Mouse (Mus musculus): ENCODE measurements around the gene Taf6l.

Gene Taf6l

DNA sequence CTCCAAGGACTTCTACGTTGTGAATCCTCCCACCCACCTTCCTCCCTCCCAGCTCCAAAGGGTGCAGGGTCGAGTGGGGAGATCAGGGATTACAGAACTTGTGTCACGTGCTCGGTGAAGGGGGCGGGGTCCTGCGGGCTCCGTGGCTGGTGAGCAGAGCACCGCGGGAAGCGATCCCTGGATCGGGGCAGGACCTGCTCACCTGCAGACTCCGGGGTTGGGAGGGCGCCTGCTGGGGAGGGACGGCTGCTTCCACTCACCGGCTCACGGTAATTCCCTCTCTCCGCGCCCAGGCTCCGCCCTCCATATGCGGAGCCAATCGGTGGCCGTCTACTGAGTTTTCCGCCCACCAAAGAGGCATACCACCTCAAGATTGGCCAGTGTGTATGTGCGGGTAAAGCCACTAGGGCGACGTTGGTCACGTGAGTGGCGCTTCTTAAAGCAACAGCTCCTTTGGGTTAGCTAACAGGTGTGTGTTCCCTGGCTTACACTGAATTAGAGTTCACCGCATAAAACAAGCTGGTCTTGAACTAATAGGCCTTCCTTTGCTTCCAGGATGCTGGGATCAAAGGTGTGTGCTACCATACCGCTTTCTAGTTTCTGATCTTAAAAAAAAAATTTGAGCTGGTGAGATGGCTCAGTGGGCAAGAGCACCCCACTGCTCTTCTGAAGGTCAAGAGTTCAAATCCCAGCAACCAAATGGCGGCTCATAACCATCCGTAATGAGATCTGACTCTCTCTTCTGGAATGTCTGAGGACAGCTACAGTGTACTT is at the start of gene Taf6l:
Taf6l (minus strand) TSS at position 410 of the 774 bp plus-strand sequence.
- peak; percentile 99 for ATAC-seq (ENCODE audit: insufficient number of reproducible peaks, low FRiP score, low TSS enrichment)

DNA sequence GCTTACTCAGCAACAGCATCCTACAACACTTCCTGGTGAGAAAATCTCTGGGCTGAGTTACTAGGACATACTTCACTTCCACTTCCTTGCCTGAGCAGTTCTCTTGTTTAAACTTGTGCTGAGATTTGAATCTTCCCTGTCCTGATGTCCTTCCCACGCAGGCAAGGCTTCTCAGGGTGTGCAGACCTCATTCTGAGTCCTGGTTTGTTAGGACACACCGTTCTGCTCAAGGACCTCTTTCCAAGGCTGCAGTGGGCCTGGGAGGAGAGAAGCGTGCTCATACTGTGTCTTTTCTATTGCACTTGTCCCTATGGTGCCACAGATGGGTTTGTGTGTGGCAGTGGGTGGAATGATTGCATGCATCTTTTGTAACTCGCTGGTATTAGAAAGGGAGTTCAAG is 46.8 kb upstream of the Taf6l start:
- no peak for ATAC-seq (ENCODE audit: insufficient number of reproducible peaks, low FRiP score, low TSS enrichment)

DNA sequence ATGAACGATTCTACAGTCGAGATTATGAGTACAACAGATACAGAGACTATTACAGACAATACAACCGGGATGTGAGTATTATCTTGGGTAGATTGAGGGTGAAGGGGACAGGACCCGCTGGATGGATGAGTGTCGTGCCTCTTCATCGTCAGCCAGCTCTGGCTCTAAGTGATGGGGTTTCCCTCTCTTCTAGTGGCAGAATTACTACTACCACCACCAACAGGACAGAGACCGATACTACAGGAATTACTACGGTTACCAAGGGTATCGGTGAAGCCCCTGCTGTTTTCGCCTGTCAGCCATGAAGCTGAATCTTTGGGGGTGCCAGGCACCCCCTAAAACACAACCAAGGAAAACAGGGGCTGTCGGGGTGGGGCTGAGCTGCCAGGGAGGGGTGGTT is 45.0 kb upstream of the Taf6l start:
- ATAC-seq (ENCODE audit: insufficient number of reproducible peaks, low FRiP score, low TSS enrichment) = no peak

DNA sequence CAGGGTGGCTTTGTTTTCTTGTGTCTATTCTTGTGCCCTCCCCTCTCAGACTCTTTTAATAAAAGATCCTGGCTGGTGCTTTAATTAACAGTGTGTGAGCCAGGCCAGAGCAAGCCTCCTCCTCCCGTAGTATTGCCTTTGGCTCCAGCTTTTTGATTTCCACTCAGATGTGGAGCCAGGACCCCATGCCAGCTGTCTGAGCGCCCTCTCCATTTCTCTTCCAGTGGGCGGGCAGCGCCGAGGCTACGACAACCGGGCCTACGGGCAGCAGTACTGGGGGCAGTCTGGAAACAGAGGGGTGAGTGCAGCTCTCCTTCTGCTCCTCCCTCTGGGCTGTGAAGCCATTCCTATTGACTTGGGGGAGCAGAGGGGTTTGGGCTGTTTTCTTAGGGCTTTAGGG is 44.4 kb upstream of the Taf6l start:
- ATAC-seq (ENCODE audit: insufficient number of reproducible peaks, low FRiP score, low TSS enrichment) = no peak

DNA sequence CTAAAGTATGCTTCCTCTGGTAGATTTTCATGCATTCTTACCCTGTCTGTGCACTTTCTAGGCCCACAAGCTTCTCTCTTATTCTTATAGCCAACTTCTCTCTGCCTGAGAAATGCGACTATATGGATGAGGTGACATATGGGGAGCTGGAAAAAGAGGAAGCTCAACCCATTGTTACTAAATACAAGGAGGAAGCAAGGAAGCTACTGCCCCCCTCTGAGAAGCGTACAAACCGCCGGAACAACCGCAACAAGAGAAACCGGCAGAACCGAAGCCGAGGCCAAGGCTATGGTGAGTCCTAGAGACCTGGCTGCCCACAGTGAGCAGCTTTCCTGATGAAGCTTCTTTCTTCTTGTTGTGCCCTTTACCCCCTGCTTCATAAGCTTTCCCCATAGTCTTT is 43.4 kb upstream of the Taf6l start, which contains the start of gene AC129217.1:
AC129217.1 (plus strand) TSS at position 114 of the 400 bp plus-strand sequence.
- ATAC-seq (ENCODE audit: insufficient number of reproducible peaks, low FRiP score, low TSS enrichment) = no peak

DNA sequence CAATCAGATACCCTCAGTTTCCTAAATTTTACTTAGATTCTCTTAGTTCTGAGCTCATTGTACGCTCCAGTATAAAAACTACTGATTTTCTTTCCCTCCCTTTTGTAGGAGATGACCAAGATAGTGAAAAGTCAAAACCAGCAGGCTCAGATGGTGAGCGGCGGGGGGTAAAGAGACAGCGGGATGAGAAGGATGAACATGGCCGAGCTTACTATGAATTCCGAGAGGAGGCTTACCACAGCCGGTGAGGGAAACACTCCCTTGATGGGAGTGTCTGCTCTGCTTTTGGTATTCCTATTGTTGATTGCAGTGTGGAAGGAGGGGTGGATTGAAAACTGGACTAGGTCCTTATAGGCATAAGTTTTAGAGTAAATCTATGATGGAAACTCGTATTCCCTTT is 36.5 kb upstream of the Taf6l start:
- no peak for ATAC-seq (ENCODE audit: insufficient number of reproducible peaks, low FRiP score, low TSS enrichment)

DNA sequence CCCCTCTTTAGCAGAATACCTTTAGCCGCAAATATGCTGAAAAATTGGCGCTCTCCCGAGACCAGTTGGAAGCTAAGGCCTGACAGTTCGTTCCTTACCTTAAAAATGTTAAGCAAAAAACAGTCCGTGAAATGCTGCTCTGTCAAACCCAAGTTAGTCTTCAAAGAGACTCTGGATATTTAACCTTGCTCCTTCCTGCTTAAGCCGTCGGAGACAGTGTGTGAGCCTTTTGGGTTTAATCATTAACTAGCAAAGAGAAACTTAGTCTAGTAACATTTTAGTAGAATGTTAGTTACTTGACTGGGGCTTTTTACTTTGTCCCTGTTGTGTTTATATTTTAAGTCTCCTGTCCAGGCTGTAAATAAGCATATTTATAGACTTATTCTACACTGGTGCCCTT is 34.9 kb upstream of the Taf6l start:
- ATAC-seq (ENCODE audit: insufficient number of reproducible peaks, low FRiP score, low TSS enrichment) = no peak

DNA sequence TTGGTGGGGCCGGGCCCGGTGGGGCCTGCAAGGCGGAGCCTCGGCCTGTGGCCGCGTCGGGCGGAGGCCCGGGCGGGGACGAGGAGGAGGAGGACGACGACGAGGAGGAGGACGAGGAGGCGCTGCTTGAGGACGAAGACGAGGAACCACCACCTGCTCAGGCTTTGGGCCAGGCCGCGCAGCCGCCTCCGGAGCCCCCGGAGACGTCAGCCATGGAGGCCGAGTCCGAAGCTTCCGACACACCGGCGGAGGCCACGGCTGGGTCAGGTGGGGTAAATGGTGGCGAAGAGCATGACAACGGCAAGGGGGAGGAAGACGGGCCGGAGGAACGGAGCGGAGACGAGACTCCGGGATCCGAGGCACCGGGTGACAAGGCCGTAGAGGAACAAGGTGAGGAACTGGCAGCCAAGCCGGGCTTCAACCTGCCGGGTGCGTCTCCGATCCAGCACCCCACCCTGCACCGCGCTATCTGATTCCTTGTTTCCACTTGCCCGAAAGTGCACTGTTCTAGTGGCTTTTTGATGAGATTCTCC is 34.3 kb upstream of the Taf6l start:
- ATAC-seq (ENCODE audit: insufficient number of reproducible peaks, low FRiP score, low TSS enrichment) = peak; percentile 19; the same call in 1 of the 2 replicates

DNA sequence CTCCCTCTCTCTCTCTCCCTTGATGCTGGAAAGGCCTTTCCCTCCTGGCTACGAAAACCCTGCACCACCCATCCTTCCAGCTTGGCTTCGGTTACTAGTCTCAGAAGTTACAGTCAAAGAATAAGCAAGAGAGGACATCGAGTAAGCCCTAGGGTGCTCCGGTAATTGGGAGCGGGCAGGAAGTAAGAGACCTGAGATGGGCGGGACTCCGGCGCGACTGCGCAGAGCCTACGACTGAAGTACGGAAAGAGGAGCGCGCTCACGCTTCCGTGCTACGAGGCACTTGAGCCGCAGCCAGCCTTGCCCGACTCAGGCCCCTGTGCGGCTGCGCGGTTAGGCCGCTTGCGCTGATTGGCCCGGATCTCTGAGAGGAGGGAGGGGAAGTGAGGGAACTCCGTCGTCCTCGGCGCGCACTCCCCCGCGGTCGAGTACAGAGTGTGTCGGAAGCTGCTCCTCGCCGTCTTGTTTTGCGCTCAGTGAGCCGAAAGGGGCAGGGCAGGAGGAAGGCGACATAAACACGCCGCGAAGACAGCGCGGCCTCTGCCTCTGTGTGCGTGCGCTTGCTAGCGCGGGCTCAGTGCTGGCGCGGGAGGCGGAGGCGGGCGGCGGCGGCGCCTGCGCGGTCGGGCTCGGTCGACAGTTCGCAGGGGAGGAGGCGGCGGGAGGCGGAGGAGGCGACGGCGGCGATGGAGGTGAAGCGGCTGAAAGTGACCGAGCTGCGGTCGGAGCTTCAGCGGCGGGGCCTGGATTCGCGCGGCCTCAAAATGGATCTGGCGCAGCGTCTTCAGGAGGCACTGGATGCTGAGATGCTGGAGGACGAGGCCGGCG is 33.6 kb upstream of the Taf6l start, which contains the start of gene Hnrnpul2:
Hnrnpul2 (plus strand) TSS at position 415 of the 828 bp plus-strand sequence.
- peak; percentile 88 for ATAC-seq (ENCODE audit: insufficient number of reproducible peaks, low FRiP score, low TSS enrichment)

DNA sequence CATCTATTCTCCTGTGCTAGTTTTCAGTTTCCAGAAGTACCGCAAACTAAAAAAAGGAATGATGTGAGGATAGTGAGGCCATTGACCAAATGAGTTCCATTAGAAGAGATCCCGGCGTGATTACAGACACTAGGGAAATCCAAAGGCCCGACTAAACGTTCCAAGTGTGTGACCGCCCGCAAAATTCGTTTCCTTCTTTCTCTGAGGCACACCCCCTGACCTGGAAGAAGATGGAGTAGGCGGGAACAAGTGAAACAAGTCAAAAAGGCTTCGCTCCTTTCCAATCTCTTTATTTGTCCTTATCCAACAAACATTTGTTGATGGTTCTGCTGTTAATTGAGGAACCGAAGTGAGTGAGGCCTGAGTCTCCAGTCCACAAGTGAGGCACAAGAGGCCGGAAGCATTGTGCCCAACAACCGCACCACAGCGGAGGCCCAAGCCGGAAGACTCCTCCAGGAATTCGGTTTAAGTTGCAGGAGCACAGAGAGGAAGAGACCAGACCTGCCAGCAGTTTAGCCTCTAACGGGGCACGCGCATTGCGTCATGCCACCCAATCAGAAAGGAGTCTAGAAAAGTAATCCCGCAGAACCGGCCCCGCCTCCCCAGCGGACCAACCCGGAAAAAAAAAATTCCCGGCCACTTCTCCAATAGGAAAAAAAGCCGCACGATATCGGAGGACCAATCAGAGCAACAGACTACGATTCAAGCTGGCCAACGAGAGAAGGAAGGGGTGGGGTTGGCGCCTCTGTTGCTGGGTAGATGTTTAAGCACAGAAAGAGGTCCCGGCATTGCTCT is 32.8 kb upstream of the Taf6l start, which contains the start of gene Ttc9c:
Ttc9c (minus strand) TSS at position 533 of the 795 bp plus-strand sequence.
- ATAC-seq (ENCODE audit: insufficient number of reproducible peaks, low FRiP score, low TSS enrichment) = peak; percentile 86

DNA sequence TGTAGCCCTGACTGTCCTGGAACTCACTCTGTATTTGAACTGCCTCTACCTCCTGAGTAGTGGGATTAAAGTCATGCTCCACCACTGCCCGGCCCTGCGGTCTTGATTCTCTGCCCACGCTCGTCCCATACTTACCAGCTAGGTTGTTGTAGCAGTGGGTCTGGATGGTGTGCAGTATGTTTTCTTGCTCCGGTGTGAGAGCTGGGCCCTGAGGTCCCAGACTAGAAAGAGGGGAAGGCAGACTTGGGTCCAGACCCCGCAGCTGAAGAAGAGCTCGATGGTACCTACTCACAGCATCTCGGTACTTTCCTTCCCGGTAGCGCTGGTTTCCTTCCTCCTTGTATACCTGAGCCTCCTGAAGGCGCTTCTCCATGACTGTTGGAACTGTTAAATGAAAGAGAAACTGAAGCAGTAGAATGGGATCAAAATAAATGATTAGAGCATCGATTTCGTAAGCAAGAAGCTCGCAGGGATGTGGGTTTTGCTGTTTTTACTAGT is 32.1 kb upstream of the Taf6l start:
- no peak for ATAC-seq (ENCODE audit: insufficient number of reproducible peaks, low FRiP score, low TSS enrichment)

DNA sequence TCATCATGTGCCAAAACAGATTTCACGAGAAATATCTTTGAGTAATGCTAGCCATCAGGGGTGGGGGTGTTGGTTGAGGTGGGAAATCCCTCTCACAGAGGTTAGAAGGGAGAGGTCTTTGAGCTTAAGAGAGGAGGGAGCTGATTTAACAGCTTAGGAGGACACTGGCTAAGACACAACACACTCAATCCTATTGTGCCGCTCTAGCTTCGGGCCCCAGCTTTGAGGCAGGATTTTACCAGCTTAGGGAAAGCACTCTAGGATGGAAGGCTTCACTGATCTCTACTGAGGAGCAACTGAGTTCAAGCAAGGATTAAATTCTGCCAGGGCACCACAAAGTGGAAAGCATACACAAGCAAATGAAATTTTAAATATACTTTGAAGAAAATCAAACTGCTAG is 30.8 kb upstream of the Taf6l start:
- no peak for ATAC-seq (ENCODE audit: insufficient number of reproducible peaks, low FRiP score, low TSS enrichment)

DNA sequence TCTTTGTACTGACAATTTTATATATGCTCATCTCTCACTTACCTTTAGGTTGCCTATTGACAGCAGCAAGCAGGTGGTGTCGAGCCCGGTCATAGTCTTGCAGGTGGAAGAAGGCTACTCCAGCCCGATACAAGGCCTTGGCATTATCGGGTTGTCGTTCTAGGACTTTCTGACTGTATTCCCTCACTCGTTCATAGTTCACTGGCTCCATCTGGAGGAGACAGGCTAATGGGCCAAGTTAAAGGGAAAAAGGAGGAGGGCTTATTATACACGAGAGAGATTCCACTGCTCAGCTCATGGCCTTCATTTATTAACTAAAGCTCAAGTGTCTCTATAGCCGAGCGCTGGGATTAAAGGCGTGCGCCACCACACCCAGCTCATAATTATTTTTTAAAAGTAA is 29.6 kb upstream of the Taf6l start:
- ATAC-seq (ENCODE audit: insufficient number of reproducible peaks, low FRiP score, low TSS enrichment) = no peak

DNA sequence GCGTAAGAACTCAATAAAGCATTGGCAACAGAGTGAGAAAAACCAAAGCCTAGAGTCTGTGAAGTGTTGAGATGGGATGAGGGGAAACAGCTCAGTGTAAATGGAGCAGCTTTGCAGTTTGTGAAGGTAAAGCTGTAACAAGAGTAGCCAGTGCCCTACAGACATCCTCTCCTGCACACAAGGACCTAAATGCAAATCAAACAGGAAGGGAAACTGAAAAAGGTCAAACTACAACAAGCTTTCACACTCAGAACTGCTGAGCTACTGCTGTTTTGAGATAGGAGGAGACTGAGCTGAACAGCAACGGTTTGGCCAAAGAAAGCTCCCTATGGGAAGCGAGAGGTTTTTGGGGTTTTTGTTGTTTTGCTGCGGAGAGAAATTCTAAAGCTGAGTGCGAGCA is 20.6 kb upstream of the Taf6l start:
- ATAC-seq (ENCODE audit: insufficient number of reproducible peaks, low FRiP score, low TSS enrichment) = no peak

DNA sequence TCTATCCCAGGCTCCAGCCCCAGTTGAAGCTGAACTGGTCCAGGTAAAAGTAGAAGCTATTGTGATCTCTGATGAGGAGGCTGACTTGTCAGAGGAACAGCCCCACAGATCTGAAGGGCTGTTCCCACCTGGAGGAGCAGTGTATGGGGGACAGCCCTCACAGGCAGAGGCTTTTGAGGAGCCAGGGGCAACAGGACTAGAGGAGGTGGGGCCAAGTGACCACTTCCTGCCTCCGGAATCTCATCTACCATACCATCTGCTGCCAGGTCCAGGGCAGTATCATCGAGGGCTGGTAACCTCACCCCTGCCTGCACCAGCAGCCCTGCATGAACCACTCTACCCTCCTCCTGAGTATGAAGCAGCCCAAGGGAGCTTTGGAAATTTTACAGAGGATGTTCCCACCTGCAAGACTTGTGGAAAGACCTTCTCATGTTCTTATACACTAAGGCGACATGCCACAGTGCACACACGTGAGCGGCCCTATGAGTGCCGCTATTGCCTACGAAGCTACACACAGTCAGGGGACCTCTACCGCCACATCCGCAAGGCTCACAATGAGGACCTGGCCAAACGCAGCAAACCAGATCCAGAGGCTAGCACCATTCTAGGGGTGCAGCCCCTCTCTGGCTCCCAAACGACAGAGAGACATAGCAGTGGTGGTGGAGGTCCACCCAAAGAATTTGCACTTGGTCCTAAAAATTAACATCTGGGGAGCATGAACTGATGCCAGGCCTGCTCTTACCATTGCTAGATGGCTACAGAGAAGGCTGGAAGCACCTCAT is 17.9 kb upstream of the Taf6l start:
- ATAC-seq (ENCODE audit: insufficient number of reproducible peaks, low FRiP score, low TSS enrichment) = no peak

DNA sequence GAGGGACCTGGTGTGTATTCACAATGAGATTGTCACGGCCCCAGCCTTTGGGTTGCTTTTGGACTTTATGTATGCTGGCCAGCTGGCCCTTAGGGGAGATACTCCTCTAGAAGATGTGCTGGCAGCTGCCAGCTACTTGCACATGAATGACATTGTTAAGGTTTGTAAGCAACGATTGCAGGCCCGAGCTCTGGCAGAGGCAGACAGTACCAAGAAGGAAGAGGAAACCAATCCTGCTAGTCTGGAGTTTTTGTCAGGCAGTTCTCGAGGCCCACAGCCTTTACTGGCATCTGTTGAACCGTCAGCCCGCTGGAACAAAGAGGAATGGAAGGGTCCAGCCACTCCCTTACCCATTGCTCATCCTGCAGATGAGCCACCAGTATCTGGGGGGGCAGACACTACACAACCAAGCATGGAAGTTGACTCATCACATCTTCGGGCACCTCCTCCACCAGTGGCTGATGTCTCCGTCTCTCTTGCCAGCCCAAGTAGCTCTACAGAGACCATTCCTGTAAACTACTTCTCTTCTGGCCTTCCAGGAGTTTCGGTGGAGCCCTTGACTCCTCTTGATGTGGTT is 17.1 kb upstream of the Taf6l start:
- ATAC-seq (ENCODE audit: insufficient number of reproducible peaks, low FRiP score, low TSS enrichment) = no peak

DNA sequence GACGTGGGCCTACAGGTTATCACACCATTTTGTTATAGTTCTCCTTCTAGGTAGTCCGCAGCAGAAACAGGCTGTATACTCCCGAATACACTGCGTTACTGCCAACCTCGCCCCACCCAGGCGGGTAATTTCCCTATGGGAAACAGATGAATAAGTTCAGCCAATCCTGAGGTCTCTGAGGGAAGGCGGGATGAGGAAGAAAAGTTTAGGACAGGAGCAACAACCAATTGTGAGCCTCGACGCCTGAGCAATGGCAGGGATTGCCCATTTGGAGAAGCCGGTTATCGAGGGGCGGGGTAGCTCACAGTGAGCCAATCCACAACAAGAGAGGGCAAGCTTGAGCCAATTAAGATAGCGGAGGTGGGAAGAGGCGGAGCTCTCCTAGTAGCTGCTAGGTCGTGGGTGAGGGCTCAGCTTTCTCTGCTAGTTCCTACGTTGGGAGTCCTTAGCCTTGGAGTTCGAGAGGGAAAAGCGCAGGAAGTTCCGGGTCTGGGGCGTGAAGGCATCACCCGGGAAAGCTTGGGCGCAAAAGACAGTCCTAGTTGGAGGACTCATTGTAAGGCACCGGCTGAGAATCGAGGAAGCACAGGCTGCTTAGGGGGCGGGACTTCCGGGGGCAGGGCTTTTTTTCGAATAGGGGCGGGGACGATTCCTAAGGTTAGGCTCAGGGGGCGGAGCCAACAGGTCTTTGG is 16.1 kb upstream of the Taf6l start, which contains the start of gene Zbtb3:
Zbtb3 (plus strand) TSS at position 426 of the 692 bp plus-strand sequence.
- peak; percentile 95 for ATAC-seq (ENCODE audit: insufficient number of reproducible peaks, low FRiP score, low TSS enrichment)

DNA sequence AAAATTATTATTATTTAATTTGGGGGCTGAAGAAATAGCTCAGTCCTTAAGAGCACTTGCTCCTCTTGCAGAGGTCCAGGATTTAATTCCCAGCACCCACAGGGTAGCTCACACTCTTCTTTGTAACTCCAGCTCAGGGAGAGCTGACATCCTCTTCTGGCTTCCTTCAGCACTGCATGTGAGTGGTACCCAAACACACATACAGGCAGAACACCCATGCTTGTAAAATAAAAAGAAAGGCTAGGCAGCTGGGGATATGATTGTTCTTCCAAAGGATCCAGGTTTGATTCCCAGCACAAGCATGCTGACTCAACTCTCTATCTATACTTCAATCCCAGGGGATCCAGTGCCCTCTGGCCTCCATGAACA is 12.7 kb upstream of the Taf6l start:
- ATAC-seq (ENCODE audit: insufficient number of reproducible peaks, low FRiP score, low TSS enrichment) = no peak
